Mouse (Mus musculus) yolk sac, embryonic 10.5 days (tissue): ENCODE results near the gene Phactr3.

ENCODE experiments used
- DNase-seq: peaks from one replicate; pipeline ENCODE4 v3.0.0-alpha.2; 2017; ENCODE audit warnings: low spot score

Gene Phactr3

GRCm38 (mm10) chr2:178137518-178137917 lies 18.7 kb downstream of the Phactr3 start:
- no peak for DNase-seq

GRCm38 (mm10) chr2:178141489-178141922 lies 22.7 kb downstream of the Phactr3 start:
- no peak for DNase-seq

GRCm38 (mm10) chr2:178142291-178143023 lies 23.7 kb downstream of the Phactr3 start:
- DNase-seq, result no peak

- DNase-seq, result no peak
Observed at GRCm38 (mm10) chr2:178143024-178143415, 24.2 kb downstream of the Phactr3 start.

DNA sequence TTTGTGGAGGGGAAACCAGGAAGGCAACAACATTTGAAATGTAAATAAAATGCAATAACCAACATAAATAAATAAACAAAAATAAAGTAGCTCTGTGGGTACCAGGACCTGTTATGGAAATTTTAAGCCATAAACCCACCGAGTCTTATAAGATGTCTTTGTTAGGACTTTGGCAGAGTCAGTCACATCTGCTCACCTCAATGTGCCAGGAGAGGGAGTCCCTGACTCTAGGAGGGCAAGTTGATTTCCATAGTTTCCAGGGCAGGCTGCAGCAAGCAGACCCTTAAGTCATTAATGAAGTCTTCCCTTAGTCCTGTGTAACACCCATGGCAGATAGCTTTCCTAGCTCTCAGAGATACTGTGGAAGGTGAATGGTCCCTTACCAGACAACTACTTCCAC lies 25.1 kb downstream of the Phactr3 start:
- DNase-seq, result no peak

- DNase-seq, result no peak
Observed at GRCm38 (mm10) chr2:178149312-178149711, 30.5 kb downstream of the Phactr3 start.

DNA sequence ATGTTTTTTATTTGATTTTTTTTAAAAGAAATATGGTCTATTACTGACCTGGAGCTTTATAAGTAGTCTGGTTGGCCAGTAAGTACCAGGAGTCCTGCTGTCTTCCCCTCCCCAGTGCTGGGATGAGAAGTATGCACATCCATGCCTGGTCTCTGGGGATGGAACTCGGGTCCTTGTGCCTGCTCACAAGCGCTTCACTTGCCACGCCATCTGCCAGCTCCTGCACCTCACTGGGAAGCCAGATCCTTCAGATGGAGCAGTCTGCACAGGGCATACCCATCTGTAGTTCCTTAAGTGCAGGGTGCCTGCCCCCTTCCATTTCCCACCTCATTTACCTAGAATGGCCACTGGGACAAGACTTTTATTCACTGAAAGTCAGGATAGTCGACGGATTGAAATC lies 31.9 kb downstream of the Phactr3 start:
- no peak for DNase-seq

DNA sequence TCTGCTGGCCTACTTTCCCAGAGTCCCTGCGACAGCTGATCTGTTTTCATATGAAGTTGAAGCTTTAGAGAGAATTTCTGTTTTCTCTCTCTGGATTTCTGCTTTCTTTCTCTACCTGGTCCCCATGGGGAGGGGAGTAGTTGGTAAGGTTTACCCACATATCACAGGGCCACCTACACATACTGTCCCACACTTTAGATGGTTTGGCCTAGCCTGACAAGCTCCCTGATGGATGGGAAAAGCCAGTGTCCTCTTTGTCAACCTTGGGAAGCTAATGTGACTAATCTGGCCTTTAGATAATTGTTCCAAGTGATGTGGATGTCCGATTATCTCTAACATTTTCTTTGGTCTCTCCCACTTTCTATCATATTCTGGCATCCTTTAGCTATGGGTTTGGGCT lies 34.8 kb downstream of the Phactr3 start:
- DNase-seq, result no peak

DNA sequence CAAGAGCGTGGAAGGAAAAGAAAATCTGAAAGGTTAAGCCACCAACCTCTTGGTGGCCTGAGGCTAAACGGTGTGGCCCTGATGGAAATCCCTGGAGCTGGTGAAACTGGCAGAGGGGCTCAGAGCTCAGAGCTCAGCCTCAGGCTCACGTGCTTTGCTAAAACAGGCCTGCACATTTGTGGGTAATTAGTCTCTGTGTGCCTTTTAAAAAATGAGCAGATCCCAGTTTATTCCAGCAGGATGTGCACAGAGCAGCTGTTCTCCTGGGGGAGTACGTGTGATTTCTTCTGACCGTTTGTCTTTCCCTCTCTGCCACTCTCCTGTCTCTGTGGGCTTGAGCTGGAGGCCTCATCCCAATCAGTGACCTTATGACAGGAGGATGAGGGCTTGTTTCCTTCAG lies 35.4 kb downstream of the Phactr3 start:
- DNase-seq, result no peak

DNA sequence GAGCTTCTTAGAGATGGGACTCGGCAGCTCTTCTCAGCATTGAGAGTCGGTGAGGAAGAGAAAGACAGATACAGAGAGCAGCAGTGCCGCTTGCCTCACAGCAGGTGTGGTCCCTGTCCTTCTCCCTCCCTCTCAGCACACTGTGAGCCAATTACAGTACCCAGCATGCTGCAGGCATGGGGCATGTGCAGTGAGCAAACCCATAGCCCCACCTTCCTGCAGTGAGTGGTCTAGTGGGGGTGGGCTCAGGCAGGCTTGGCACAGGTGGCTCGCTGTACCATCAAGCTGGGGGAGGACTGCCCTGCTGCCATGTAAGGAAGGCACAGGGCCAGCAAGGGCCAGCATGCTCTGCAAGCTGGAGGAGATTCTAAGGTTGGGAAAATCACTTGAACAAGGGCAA lies 35.8 kb downstream of the Phactr3 start:
- no peak for DNase-seq

GRCm38 (mm10) chr2:178155176-178155916 lies 36.6 kb downstream of the Phactr3 start:
- DNase-seq, result no peak

- DNase-seq, result no peak
Observed at GRCm38 (mm10) chr2:178155917-178156282, 37.1 kb downstream of the Phactr3 start.

GRCm38 (mm10) chr2:178158936-178159335 lies 40.2 kb downstream of the Phactr3 start:
- DNase-seq, result no peak

DNA sequence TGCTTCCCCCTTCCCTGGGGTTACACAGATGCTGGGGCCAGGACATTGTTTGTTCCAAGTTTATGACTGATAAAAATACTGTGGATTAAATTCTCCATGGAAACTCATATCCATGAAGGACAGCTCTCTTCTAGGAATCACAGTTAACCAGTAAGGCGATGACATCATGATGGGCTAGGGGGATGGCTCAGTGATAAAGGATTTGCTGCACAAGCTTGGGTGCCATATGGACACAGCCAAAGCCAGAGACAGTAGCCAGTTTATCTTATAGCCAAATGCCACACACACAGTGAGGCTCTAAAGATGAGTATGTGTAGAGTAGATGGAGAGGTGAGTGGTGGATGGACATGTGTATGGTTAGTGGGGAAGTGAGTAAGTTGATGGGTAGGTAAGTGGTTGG lies 45.2 kb downstream of the Phactr3 start:
- no peak for DNase-seq

- DNase-seq, result no peak
Observed at GRCm38 (mm10) chr2:178165943-178166342, 47.2 kb downstream of the Phactr3 start.

DNA sequence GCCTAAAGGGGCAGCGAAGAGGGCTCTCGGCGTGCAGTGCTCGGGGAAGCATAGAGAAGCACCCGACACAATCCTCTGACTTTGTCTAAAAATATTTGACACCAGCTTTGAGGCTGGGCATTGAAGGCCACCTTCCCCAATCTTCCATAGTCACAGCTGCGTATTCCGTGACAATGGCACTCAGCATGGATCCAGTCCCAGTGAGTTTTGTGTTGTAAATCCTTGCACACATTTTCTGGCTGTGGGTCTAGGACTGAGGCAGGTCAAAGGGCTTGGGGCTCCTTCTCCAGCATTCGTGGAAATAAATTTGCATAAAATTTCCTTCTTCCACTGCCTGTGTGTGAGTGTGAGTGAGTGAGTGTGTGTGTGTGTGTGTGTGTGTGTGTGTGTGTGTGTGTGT lies 51.2 kb downstream of the Phactr3 start:
- DNase-seq, result no peak

DNA sequence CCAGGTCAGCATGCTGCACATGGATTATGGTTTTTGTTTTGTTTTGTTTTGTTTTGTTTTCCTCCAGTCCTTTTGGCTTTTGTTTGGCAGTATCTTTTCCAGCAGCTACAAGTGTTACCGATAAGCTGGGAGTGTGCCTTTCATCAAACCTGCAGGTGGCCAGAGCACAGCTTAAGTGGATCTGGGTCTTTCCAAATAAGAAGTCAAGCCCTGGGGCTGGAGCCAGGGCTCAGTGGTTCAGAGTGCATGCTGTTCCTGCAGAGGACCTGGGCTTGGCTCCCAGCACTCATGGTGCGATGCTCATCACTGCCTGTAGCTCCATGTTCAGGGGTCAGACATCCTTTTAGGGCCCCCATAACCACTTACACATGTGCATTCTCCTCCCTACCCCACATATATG lies 55.2 kb downstream of the Phactr3 start:
- DNase-seq, result no peak

GRCm38 (mm10) chr2:178175286-178175931 lies 56.6 kb downstream of the Phactr3 start:
- peak; percentile 3 for DNase-seq

- DNase-seq, result no peak
Observed at GRCm38 (mm10) chr2:178184251-178184650, 65.5 kb downstream of the Phactr3 start.

- DNase-seq, result no peak
Observed at GRCm38 (mm10) chr2:178184862-178185261, 66.1 kb downstream of the Phactr3 start.

DNA sequence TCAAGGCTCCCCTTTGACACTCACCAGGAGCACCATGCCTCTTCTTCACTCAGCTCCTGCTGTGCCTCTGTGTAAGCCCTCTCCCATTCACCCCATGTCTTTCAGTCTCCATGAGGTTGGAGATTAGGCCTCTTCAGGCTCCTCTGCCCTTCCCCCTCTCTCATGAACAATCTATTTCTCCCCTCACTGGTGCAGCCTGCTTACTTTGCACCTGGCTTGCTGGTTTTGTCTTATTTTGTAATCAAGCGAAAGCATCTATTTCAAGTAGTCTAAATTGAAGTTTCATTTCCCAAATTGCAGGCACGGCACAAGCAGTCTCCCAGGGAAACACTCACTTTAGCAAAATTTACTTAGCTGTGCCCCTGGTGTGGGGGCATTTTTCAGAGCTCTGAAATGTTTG lies 70.2 kb downstream of the Phactr3 start:
- no peak for DNase-seq

GRCm38 (mm10) chr2:178192881-178193280 lies 74.1 kb downstream of the Phactr3 start:
- DNase-seq, result no peak

GRCm38 (mm10) chr2:178193445-178193844 lies 74.7 kb downstream of the Phactr3 start:
- no peak for DNase-seq
